Mouse (Mus musculus) layer of hippocampus, adult 2 months (tissue): ENCODE measurements around the gene Phkg2. TPM values are rescaled to one million over a fixed set of nuclear protein-coding genes. Genes with fewer than 3 reads are reported as not detected.
"Not testable (repeated sequence)": the region's sequence is repeated elsewhere in the genome, so short reads cannot be mapped to it uniquely, and the experiment has no call there.

Experiments used
- DNase-seq, 2 experiments: peaks; one replicate each; pipeline ENCODE4 v3.0.0; 2022; ENCODE audit warnings: low spot score in 2 of 2
- H3K27ac ChIP-seq: fragments of 200-600 bp; 2 replicates; pipeline ENCODE4 v1.8.1; 2022
- H3K4me3 ChIP-seq: fragments of 200-600 bp; 2 replicates; pipeline ENCODE4 v1.8.1; 2022; ENCODE audit warnings: mild to moderate bottlenecking
- CTCF ChIP-seq: fragments of 200-600 bp; conservative IDR thresholded peaks from 2 replicates; pipeline ENCODE4 v1.8.1; 2022; ENCODE audit warnings: antibody characterized with exemption, mild to moderate bottlenecking, moderate library complexity
- total RNA-seq, 2 experiments: library from RNA; stranded (reverse); gene quantifications; 2 replicates each; pipeline ENCODE4 v1.2.3; 2021

Phkg2 gene
- total RNA-seq, 2 experiments from 2014 or later = 80.4 to 84.2 TPM

DNA sequence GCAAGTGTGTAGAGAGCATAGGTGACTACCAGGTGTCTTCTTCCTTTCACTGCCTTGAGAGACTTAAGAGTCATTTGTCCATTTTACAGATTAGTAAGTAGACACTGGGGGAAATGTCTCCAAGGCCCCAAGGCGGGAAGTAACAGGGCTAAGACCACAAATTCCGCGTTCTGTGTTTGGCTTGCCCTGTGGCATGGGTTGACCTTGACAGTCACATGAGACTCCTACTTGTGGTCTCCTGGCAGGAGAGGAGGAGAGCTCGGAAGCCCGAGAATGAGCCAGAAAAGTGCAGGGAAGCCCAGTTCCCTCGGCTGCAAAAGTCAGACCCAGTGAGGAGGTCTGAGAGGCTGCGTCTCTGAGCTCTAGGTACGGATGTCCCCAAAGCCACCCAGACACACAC lies 40.4 kb downstream of the Phkg2 start:
- no peak for DNase-seq
- no peak overlapping the region; the same call in 1 of the 2 replicates for H3K27ac ChIP-seq
- no peak for TF ChIP-seq CTCF
- no peak overlapping the region for H3K4me3 ChIP-seq

DNA sequence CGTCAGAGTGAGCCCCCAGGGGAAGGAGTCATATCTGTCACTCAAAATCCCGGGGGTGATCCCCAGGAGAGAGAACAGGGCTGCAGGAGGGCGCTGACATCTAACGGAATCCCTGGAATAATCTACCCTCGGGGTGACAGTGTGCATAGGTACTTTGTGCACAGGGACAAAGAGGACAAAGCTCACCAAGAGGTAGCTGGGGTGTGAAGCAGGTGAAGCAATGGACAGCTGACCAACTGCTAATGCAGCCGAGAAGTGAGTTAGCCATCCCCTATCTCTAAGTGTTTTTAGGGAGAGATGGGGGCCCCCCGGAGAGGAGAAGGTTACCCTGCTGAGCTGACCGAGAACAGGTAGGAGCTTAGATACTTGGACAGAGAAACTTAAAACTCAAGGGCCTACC lies 41.0 kb downstream of the Phkg2 start:
- TF ChIP-seq CTCF = no peak
- DNase-seq = no peak
- Histone ChIP-seq H3K4me3 (peak overlapping the region; percentile 98), H3K27ac (peak overlapping the region; percentile 93)

DNA sequence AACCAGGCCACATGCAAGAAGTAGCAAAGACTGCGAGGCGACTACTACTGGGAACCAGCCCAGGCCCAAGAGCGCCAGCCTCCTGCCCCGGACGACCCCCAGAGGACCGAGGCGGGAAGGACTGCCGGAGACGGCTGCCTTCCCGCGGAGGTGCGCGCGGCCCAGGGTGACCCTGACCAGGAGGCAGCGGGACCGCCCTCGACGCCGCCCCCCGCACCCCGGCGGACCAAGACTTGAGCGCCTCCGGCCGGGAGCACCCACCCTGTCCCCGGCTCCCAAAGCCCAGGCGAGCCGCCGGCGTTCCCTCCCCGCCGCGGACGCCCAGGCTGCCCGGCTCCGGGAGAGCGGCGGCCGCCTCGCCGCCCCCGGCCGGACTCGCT lies 41.4 kb downstream of the Phkg2 start:
- no peak for TF ChIP-seq CTCF
- peak overlapping the region; percentile 98 for H3K4me3 ChIP-seq
- H3K27ac ChIP-seq = peak overlapping the region; percentile 93
- DNase-seq = no peak

DNA sequence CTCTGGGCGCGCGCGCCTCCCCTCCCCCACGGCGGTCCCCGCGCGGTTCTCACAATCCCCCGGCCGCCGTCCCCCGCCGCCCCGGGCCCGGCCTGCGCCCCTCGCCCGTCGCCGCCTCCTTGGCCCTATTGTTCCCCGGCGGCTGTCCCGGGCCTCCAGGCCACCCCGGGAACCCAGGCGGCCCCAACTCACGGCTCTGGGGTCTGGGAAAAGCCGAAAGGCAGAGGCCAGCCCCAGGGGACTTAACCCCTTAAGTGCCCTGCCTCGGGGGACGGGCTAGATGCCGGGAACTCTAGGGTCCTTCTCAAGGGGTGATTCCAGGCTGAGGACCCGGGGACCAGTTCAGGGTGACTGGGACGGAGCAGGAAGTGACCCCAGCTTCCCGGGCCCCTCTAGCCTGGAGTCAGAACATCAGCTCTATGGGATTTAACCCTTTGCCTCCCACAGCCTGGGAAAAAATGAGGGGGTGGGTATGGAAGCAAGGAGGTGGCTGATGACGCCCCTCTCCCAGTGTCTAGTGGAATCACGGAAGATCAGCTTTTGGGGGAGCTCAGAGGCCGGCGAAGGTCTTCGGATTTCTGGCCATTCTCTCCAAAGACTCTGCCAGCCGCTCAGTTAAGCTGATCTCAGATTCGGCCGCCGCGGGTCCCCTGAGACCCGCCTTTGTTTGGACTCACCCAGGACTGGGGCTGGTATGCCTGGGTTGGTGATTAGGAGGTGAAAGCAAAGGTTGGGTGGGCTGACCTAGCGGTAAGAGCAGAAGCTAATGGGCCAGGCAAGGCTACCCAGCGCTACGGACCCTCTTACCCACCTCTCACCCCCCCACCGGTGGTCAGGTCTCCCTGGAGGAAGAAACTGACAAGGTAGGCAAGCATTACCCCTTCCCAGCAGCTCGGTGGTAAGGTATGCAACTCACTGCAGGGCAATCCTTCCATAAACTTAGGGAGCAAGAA lies 42.0 kb downstream of the Phkg2 start, which contains the start of gene Zfp629:
Gene Zfp629 (minus strand): TSS at position 907 of the 953 bp plus-strand sequence.
- no peak for TF ChIP-seq CTCF
- H3K27ac ChIP-seq = peak within 1 kb of the TSS; percentile 93
- peak within 1 kb of the TSS; percentile 98 for H3K4me3 ChIP-seq
- peak; percentile 78 to 79 for DNase-seq

DNA sequence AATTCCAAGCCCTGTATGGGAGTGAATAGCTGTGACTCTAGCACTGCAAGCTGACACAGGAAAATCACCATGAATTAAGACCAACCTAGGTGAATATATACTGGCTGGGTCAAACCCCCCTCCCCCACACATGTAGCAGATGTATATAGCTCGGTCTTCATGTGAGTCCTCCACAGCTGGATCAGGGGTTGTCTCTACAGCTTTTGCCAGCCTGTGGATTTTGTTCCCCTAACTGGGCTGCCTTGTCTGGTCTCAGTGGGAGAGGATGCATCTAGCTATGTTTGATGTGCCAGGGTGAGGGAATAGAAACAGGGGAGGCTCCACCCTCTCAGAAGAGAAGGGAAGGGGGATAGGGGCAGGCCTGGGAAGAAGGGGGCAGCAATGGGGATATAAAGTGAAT lies 43.2 kb downstream of the Phkg2 start:
- H3K27ac ChIP-seq = no peak overlapping the region
- no peak for TF ChIP-seq CTCF

DNA sequence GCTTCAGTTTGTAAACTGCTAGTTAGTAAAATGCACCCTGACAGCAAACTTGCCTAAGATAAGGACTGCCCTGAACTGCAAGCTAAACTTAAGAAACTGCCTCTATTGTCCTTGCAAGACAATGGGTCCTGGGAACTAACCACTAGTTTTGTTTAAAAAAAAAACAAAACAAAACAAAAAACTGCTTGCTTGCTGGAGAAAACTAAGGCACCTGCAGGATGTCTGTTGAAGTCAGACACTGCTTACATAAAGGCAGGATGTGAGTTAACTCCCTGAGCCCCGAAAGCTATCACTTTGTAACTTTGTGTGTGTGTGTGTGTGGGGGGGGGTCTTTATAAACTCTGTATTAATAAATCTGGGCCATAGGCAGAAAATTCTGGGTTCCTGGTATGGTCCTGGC lies 43.7 kb downstream of the Phkg2 start:
- Histone ChIP-seq H3K27ac (no peak overlapping the region), H3K4me3 (no peak overlapping the region)
- no peak for DNase-seq
- TF ChIP-seq CTCF = no peak

More for the DNA sequence above, 43.2 kb downstream of the Phkg2 start:
- no peak for DNase-seq
- no peak overlapping the region for H3K4me3 ChIP-seq

DNA sequence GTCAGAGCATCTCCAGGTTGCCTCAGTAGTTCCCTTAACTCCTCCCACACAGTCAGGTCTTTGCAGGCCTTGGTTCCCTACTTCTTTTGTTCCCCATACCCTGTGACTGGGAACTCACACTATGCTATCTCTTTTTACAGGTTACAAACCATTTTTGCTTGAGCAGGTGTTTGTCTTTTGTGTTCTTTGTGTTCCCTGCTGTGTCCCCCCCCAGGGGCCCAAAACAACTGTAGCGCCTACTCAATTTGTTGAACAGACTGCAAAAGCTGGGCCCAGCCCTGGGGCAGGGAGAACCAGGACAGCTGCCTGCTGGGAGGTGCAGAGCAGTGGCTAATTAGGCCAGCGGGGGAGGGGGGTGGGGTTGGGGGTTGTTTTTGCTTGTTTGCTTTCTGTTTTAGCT lies 44.8 kb downstream of the Phkg2 start:
- Histone ChIP-seq H3K27ac (peak overlapping the region; percentile 18; the same call in 1 of the 2 replicates), H3K4me3 (no peak overlapping the region)
- no peak for DNase-seq
- TF ChIP-seq CTCF = no peak

DNA sequence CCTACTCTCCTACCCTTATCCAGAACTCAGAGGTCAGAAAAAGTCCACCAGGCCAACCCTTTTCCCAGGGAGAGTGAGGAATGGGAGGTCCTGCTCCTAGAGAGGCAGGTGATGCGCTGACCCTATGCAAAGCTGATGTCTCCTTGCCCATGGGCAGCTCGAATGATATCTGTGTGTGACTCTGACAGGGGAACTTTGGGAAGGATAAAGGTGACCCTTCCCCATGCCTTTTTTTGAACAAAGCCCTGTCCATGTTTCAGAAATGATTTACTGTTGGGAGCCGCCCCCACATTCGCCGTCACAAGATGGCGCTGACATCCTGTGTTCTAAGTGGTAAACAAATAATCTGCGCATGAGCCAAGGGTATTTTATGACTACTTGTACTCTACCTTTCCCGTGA lies 45.3 kb downstream of the Phkg2 start:
- peak overlapping the region; percentile 18; the same call in 1 of the 2 replicates for H3K27ac ChIP-seq
- DNase-seq, H3K4me3 ChIP-seq: not testable (repeated sequence)

DNA sequence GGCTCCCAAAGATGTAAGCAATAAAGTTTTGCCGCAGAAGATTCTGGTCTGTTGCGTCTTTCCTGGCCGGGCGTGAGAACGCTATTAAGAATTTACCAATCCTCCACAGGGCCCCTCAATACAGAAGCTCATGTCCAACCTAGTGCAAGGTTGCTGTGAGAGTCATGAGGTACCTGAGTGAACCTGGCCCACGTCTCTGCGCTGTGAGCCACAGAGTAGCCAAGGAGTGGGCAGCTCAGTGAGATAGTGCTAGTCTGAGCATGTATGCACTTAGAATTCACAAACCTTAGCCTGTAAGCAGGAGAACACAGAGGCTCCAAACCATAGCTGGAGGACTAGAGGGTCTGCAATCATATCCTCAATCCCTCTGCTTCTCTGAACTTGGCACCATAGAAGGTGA lies 52.9 kb downstream of the Phkg2 start:
- no peak overlapping the region for H3K4me3 ChIP-seq
- no peak for TF ChIP-seq CTCF
- no peak for DNase-seq
- H3K27ac ChIP-seq = no peak overlapping the region

DNA sequence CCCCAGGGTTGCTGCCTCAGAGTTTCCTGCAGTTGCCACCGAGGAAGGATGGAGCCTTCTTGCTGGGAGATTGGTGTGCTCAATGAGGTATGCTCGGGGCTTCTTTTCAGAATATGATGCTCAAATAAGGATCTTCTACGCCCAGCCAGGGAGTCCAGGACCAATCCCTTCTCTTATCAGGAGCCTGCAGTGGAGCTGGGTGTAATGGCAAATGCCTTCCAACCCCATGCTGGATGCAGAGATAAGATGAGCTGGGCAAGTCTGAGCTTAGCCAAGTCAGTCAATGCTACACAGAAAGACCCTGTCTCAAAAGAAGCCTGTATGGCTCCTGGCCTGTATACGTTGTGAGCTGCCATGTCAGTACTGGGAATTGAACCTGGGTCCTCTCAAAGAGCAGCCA lies 53.3 kb downstream of the Phkg2 start:
- H3K4me3 ChIP-seq = no peak overlapping the region
- no peak for TF ChIP-seq CTCF
- DNase-seq = no peak
- no peak overlapping the region for H3K27ac ChIP-seq

DNA sequence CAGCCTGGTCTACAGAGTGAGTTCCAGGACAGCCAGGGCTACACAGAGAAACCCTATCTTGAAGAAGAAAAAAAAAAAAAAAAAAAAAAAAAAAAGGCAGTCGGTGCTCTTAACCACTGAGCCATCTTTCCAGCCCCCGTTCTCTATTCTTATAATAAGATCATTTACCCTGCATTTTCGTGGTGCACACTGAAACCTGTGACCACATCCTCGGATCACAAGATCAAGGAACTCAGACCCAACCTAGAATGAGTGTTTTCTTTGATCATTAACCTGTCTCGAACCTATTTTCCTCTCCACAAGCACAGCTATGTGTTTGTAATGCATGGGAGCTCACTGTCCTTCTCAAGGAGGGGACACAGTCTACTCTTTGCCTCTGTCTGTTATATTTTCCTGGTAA lies 55.5 kb downstream of the Phkg2 start:
- no peak for TF ChIP-seq CTCF
- no peak overlapping the region for H3K4me3 ChIP-seq
- DNase-seq = no peak
- no peak overlapping the region for H3K27ac ChIP-seq

DNA sequence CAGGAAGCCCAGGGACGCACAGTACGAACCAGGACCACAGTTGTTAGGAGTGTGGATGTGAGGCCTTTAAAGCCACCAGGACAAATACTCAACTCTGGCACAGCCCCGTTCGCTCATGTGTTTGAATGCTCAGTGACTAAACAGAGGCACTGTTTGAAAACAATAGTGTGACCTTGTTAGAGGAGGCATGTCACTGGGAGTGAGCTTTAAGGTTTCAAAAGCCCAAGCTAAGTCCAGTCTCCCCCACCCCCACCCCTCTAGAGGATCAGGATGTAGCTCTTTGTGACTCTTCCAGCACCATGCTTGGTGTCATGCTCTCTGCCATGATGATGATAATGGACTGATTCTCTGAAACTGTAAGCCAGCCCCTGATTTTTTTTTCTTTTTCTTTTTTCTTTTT lies 58.3 kb downstream of the Phkg2 start:
- no peak for DNase-seq
- Histone ChIP-seq H3K4me3 (no peak overlapping the region), H3K27ac (no peak overlapping the region)
- TF ChIP-seq CTCF = no peak

Other genes with a start within 250 kb of the Phkg2 start
- gene Zfp768, start 227.8 kb upstream of the Phkg2 start, total RNA-seq = 10 to 100 TPM; 11.4 to 11.8 TPM
- 1 to 10 TPM; 6.7 to 6.9 TPM for gene Zfp747, start 197.3 kb upstream of the Phkg2 start, total RNA-seq
- 1 to 10 TPM; 3.1 to 4.2 TPM for gene 9130019O22Rik, start 186.2 kb upstream of the Phkg2 start, total RNA-seq
- gene E430018J23Rik, start 179.7 kb upstream of the Phkg2 start, total RNA-seq = 1 to 10 TPM; 7.5 to 8.0 TPM
- gene Zfp764, start 166.5 kb upstream of the Phkg2 start, total RNA-seq = 1 to 10 TPM; 4.4 to 4.5 TPM
- 10 to 100 TPM; 12.2 to 17.3 TPM for gene Zfp688, start 151.3 kb upstream of the Phkg2 start, total RNA-seq
- 1 to 10 TPM; 5.0 to 7.6 TPM for gene Zfp689, start 124.2 kb upstream of the Phkg2 start, total RNA-seq
- gene Prr14, start 113.7 kb upstream of the Phkg2 start, total RNA-seq = 10 to 100 TPM; 29.2 to 35.3 TPM
- 10 to 100 TPM; 60.3 to 72.5 TPM for gene Fbrs, start 94.1 kb upstream of the Phkg2 start, total RNA-seq
- gene Srcap, start 61.4 kb upstream of the Phkg2 start, total RNA-seq = 100 to 1,000 TPM; 118 to 127 TPM
- gene Gm42715, start 53.8 kb upstream of the Phkg2 start, total RNA-seq = 10 to 100 TPM in 1 of 2 experiments, 1 to 10 TPM in 1; 9.0 to 12.0 TPM
- gene Tmem265, start 11.9 kb upstream of the Phkg2 start, total RNA-seq = not detected
- 10 to 100 TPM; 11.5 to 12.9 TPM for gene Ccdc189, start 15.3 kb downstream of the Phkg2 start, total RNA-seq
- gene Rnf40, start 15.4 kb downstream of the Phkg2 start, total RNA-seq = 10 to 100 TPM; 69.5 to 72.8 TPM
- 10 to 100 TPM; 21.8 to 22.5 TPM for gene Zfp629, start 42.5 kb downstream of the Phkg2 start, total RNA-seq
- 10 to 100 TPM; 20.1 to 26.6 TPM for gene Bcl7c, start 135.6 kb downstream of the Phkg2 start, total RNA-seq
- gene Ctf1, start 139.4 kb downstream of the Phkg2 start, total RNA-seq = 1 to 10 TPM; 1.9 to 3.1 TPM
- gene Ctf2, start 158.8 kb downstream of the Phkg2 start, total RNA-seq = not detected
- gene Fbxl19, start 171.2 kb downstream of the Phkg2 start, total RNA-seq = 10 to 100 TPM; 53.8 to 59.7 TPM
- 10 to 100 TPM; 30.1 to 31.5 TPM for gene Orai3, start 196.5 kb downstream of the Phkg2 start, total RNA-seq
- 10 to 100 TPM; 44.5 to 49.4 TPM for gene Setd1a, start 203.3 kb downstream of the Phkg2 start, total RNA-seq
- 1 to 10 TPM; 1.4 to 3.3 TPM for gene Gm49388, start 212.3 kb downstream of the Phkg2 start, total RNA-seq
- 1 to 10 TPM; 7.0 to 8.8 TPM for gene Hsd3b7, start 227.3 kb downstream of the Phkg2 start, total RNA-seq